Mouse (Mus musculus): ENCODE results near the gene 8030474K03Rik.
"Not testable (repeated sequence)": the region's sequence is repeated elsewhere in the genome, so short reads cannot be mapped to it uniquely, and the experiment has no call there.

The 8030474K03Rik gene

GRCm38 (mm10) chrX:101794342-101794741 is at the start of gene 8030474K03Rik, which contains the start of gene Gm4779:
Gene 8030474K03Rik (plus strand): TSS chrX:101794656.
Gene Gm4779 (minus strand): TSS chrX:101794423.
- DNase-seq = no peak

GRCm38 (mm10) chrX:101750144-101750543 is 44.3 kb upstream of the 8030474K03Rik start:
- no peak for DNase-seq

- DNase-seq = no peak
These were observed 40.0 kb upstream of the 8030474K03Rik start for GRCm38 (mm10) chrX:101754478-101754877.

GRCm38 (mm10) chrX:101764621-101765020 is 29.8 kb upstream of the 8030474K03Rik start:
- DNase-seq = no peak

- no peak for DNase-seq
These were observed 29.3 kb upstream of the 8030474K03Rik start for GRCm38 (mm10) chrX:101765111-101765510.

- DNase-seq = no peak
These were observed 27.2 kb upstream of the 8030474K03Rik start for GRCm38 (mm10) chrX:101767280-101767679.

- DNase-seq = peak; percentile 39
These were observed 25.0 kb upstream of the 8030474K03Rik start for GRCm38 (mm10) chrX:101769478-101769877.

- DNase-seq = peak; percentile 83
These were observed 24.1 kb upstream of the 8030474K03Rik start for GRCm38 (mm10) chrX:101770307-101770706.

- peak; percentile 71 for DNase-seq
These were observed 22.4 kb upstream of the 8030474K03Rik start for GRCm38 (mm10) chrX:101772035-101772434.

GRCm38 (mm10) chrX:101791551-101791950 is 2.9 kb upstream of the 8030474K03Rik start:
- peak; percentile 84 for DNase-seq

- peak; percentile 23 for DNase-seq
These were observed 11.1 kb downstream of the 8030474K03Rik start for GRCm38 (mm10) chrX:101805512-101805911.

- no peak for DNase-seq
These were observed 17.3 kb downstream of the 8030474K03Rik start for GRCm38 (mm10) chrX:101811750-101812149.

- DNase-seq = no peak
These were observed 24.7 kb downstream of the 8030474K03Rik start for GRCm38 (mm10) chrX:101819163-101819562.

- not testable (repeated sequence) for DNase-seq
These were observed 25.5 kb downstream of the 8030474K03Rik start for GRCm38 (mm10) chrX:101819980-101820379.

- DNase-seq = no peak
These were observed 52.8 kb downstream of the 8030474K03Rik start for GRCm38 (mm10) chrX:101847191-101847795.

Measured in heart, adult 11 months (tissue).